Mouse (Mus musculus) testis, adult 2 months (tissue): ENCODE results near the gene Cacnb3.

Experiments
- CTCF ChIP-seq: fragments of 200-500 bp; IDR thresholded peaks from 2 replicates; pipeline ENCODE4 v1.5.1; 2012; ENCODE audit warnings: low read depth, mild to moderate bottlenecking, inconsistent platforms, low read length, moderate library complexity; ENCODE audit not compliant: control insufficient read depth, insufficient read depth, insufficient replicate concordance
- POLR2A ChIP-seq: fragments of 200-500 bp; IDR thresholded peaks from 2 replicates; pipeline ENCODE4 v1.6.1; 2012; ENCODE audit warnings: low read depth, mild to moderate bottlenecking, inconsistent platforms, low read length, moderate library complexity; ENCODE audit not compliant: control insufficient read depth

GRCm38 (mm10) chr15:98677977-98678376 is 47.3 kb downstream of the Cacnb3 start:
- no peak for TF ChIP-seq POLR2A
- no peak for TF ChIP-seq CTCF
